Mouse (Mus musculus) limb, embryonic 12.5 days (tissue): Measurements from ENCODE around the gene Dlg1. TPM values are rescaled to one million over a fixed set of nuclear protein-coding genes. Genes with fewer than 3 reads are reported as not detected.

Experiments
- ATAC-seq: fragments of 200-750 bp; cut with Nextera tagmentation; 2 replicates; pipeline ENCODE4 v1.8.0; 2017; ENCODE audit warnings: low read depth, moderate TSS enrichment; ENCODE audit not compliant: insufficient number of reproducible peaks, insufficient read depth, low FRiP score, low TSS enrichment
- H3K27ac ChIP-seq: fragments of 300-500 bp; sonication (generic); 2 replicates; pipeline ENCODE4 v1.5.1; 2016; ENCODE audit warnings: mild to moderate bottlenecking, moderate library complexity
- H3K27me3 ChIP-seq: fragments of 300-500 bp; sonication (generic); 2 replicates; pipeline ENCODE4 v1.6.1; 2016; ENCODE audit warnings: mild to moderate bottlenecking, moderate library complexity
- H3K36me3 ChIP-seq: fragments of 300-500 bp; sonication (generic); 2 replicates; pipeline ENCODE4 v1.6.1; 2016; ENCODE audit warnings: mild to moderate bottlenecking, moderate library complexity
- H3K4me1 ChIP-seq: fragments of 300-500 bp; sonication (generic); replicated peaks from 2 replicates; pipeline ENCODE4 v1.6.1; 2016
- H3K4me2 ChIP-seq: fragments of 300-500 bp; sonication (generic); 2 replicates; pipeline ENCODE4 v1.6.1; 2016; ENCODE audit warnings: mild to moderate bottlenecking, moderate library complexity
- H3K4me3 ChIP-seq: fragments of 300-500 bp; sonication (generic); replicated peaks from 2 replicates; pipeline ENCODE4 v1.5.1; 2016; ENCODE audit warnings: mild to moderate bottlenecking
- H3K9ac ChIP-seq: fragments of 300-500 bp; sonication (generic); replicated peaks from 2 replicates; pipeline ENCODE4 v1.6.1; 2016; ENCODE audit warnings: mild to moderate bottlenecking, moderate library complexity
- H3K9me3 ChIP-seq: fragments of 300-500 bp; sonication (generic); 2 replicates; pipeline ENCODE4 v1.6.1; 2016; ENCODE audit warnings: mild to moderate bottlenecking, moderate library complexity
- WGBS: fragments of 180-500 bp; shearing (Covaris S2); methylation state at CpG from one replicate; pipeline ENCODE4 v1.1.7; 2016; 5-methylcytosine and 5-hydroxymethylcytosine counted together
- polyA plus RNA-seq: library from polyadenylated mRNA; unstranded; fragments of >200 nt; fragmentation: Nextera tagmentation; extraction: Ambion mirVana; gene quantifications from 2 replicates; pipeline ENCODE4 v1.2.1, GENCODE M21; 2016

Dlg1 gene
- polyA plus RNA-seq, 1 experiment from 2014 or later = 42.9 TPM

- H3K27ac ChIP-seq = no peak overlapping the region
- 73% methylated on average over 9 of the region's 9 CpGs for WGBS
- peaks cover 13% of the 10 kb centered on the region for H3K27me3 ChIP-seq
- no peaks in the 10 kb centered on the region for H3K9me3 ChIP-seq
- no peaks in the 10 kb centered on the region for H3K36me3 ChIP-seq
- ATAC-seq = no peak
- no peak overlapping the region for H3K4me3 ChIP-seq
- no peak overlapping the region for H3K9ac ChIP-seq
- H3K4me2 ChIP-seq = no peak overlapping the region
- peaks cover 23% of the 10 kb centered on the region for H3K4me1 ChIP-seq
Observed at GRCm38 (mm10) chr16:31882381-31882908, 219.2 kb downstream of the Dlg1 start.

- ATAC-seq = no peak
- WGBS = 64% methylated on average over 14 of the region's 14 CpGs
- H3K36me3 ChIP-seq = no peaks in the 10 kb centered on the region
- no peak overlapping the region for H3K9ac ChIP-seq
- peaks cover 13% of the 10 kb centered on the region for H3K27me3 ChIP-seq
- peak overlapping the region; percentile 37 for H3K4me2 ChIP-seq
- no peaks in the 10 kb centered on the region for H3K9me3 ChIP-seq
- H3K4me1 ChIP-seq = peaks cover 23% of the 10 kb centered on the region
- H3K27ac ChIP-seq = no peak overlapping the region
- no peak overlapping the region for H3K4me3 ChIP-seq
Observed at GRCm38 (mm10) chr16:31883302-31883701, 220.1 kb downstream of the Dlg1 start.

GRCm38 (mm10) chr16:31883902-31884301 is 220.7 kb downstream of the Dlg1 start:
- H3K27ac ChIP-seq = no peak overlapping the region
- ATAC-seq = 0 out of 2 replicates have a peak, but pooled peaks have one; percentile 32
- H3K27me3 ChIP-seq = peaks cover 13% of the 10 kb centered on the region
- H3K36me3 ChIP-seq = no peaks in the 10 kb centered on the region
- H3K4me3 ChIP-seq = no peak overlapping the region
- peak overlapping the region; percentile 37 for H3K4me2 ChIP-seq
- 4% methylated on average over 6 of the region's 6 CpGs for WGBS
- peaks cover 20% of the 10 kb centered on the region for H3K4me1 ChIP-seq
- no peak overlapping the region for H3K9ac ChIP-seq
- H3K9me3 ChIP-seq = no peaks in the 10 kb centered on the region

GRCm38 (mm10) chr16:31890907-31891306 is 227.7 kb downstream of the Dlg1 start:
- no peaks in the 10 kb centered on the region for H3K36me3 ChIP-seq
- H3K4me2 ChIP-seq = no peak overlapping the region
- H3K9me3 ChIP-seq = no peaks in the 10 kb centered on the region
- no peak overlapping the region for H3K27ac ChIP-seq
- peaks cover under 1% of the 10 kb centered on the region; the same call in 1 of the 2 replicates for H3K27me3 ChIP-seq
- no peak for ATAC-seq
- 84% methylated on average over 7 of the region's 7 CpGs for WGBS
- no peaks in the 10 kb centered on the region for H3K4me1 ChIP-seq
- H3K9ac ChIP-seq = no peak overlapping the region
- H3K4me3 ChIP-seq = no peak overlapping the region

- 65% methylated on average over 5 of the region's 5 CpGs for WGBS
- Histone ChIP-seq H3K27me3 (no peaks in the 10 kb centered on the region; the same call in 1 of the 2 replicates), H3K27ac (no peak overlapping the region), H3K36me3 (no peaks in the 10 kb centered on the region), H3K9ac (no peak overlapping the region), H3K9me3 (no peaks in the 10 kb centered on the region), H3K4me2 (no peak overlapping the region), H3K4me1 (peaks cover 14% of the 10 kb centered on the region), H3K4me3 (no peak overlapping the region)
- ATAC-seq = no peak
Observed at GRCm38 (mm10) chr16:31893396-31894141, 230.3 kb downstream of the Dlg1 start.

- H3K9ac ChIP-seq = peak overlapping the region; percentile 52
- H3K4me1 ChIP-seq = peaks cover 14% of the 10 kb centered on the region
- H3K27ac ChIP-seq = 0 out of 2 replicates have a peak overlapping the region, but pooled peaks have one; percentile 35
- no peaks in the 10 kb centered on the region for H3K36me3 ChIP-seq
- WGBS = 10% methylated on average over 28 of the region's 29 CpGs
- 0 out of 2 replicates have a peak, but pooled peaks cover 9% of the 10 kb centered on the region for H3K9me3 ChIP-seq
- no peak for ATAC-seq
- H3K27me3 ChIP-seq = no peaks in the 10 kb centered on the region
- peak overlapping the region; percentile 61 for H3K4me2 ChIP-seq
- peak overlapping the region; percentile 29 for H3K4me3 ChIP-seq
Observed at GRCm38 (mm10) chr16:31896971-31897774, 233.9 kb downstream of the Dlg1 start.

- H3K27ac ChIP-seq = 0 out of 2 replicates have a peak overlapping the region, but pooled peaks have one; percentile 17
- H3K9ac ChIP-seq = no peak overlapping the region
- 83% methylated on average over 18 of the region's 18 CpGs for WGBS
- no peaks in the 10 kb centered on the region for H3K36me3 ChIP-seq
- peaks cover 14% of the 10 kb centered on the region for H3K4me1 ChIP-seq
- no peak overlapping the region for H3K4me2 ChIP-seq
- H3K4me3 ChIP-seq = no peak overlapping the region
- 0 out of 2 replicates have a peak, but pooled peaks cover 9% of the 10 kb centered on the region for H3K9me3 ChIP-seq
- H3K27me3 ChIP-seq = no peaks in the 10 kb centered on the region
- no peak for ATAC-seq
Observed at GRCm38 (mm10) chr16:31898546-31899326, 235.5 kb downstream of the Dlg1 start.

GRCm38 (mm10) chr16:31901886-31902285 is 238.6 kb downstream of the Dlg1 start:
- Histone ChIP-seq H3K9ac (no peak overlapping the region), H3K4me2 (no peak overlapping the region), H3K36me3 (no peaks in the 10 kb centered on the region), H3K27ac (no peak overlapping the region), H3K9me3 (0 out of 2 replicates have a peak, but pooled peaks cover 9% of the 10 kb centered on the region), H3K4me1 (peaks cover 24% of the 10 kb centered on the region), H3K27me3 (0 out of 2 replicates have a peak, but pooled peaks cover 5% of the 10 kb centered on the region), H3K4me3 (no peak overlapping the region)
- no peak for ATAC-seq
- WGBS = 72% methylated on average over 1 of the region's 1 CpGs

- H3K4me2 ChIP-seq = no peak overlapping the region
- no peak overlapping the region for H3K4me3 ChIP-seq
- no peak for ATAC-seq
- H3K27me3 ChIP-seq = 0 out of 2 replicates have a peak, but pooled peaks cover 5% of the 10 kb centered on the region
- 0 out of 2 replicates have a peak, but pooled peaks cover 9% of the 10 kb centered on the region for H3K9me3 ChIP-seq
- H3K9ac ChIP-seq = no peak overlapping the region
- no peak overlapping the region for H3K27ac ChIP-seq
- no peaks in the 10 kb centered on the region for H3K36me3 ChIP-seq
- 86% methylated on average over 8 of the region's 8 CpGs for WGBS
- H3K4me1 ChIP-seq = peaks cover 14% of the 10 kb centered on the region
Observed at GRCm38 (mm10) chr16:31903239-31903638, 240.0 kb downstream of the Dlg1 start.

- peaks cover 14% of the 10 kb centered on the region for H3K4me1 ChIP-seq
- H3K9me3 ChIP-seq = 0 out of 2 replicates have a peak, but pooled peaks cover under 1% of the 10 kb centered on the region
- 73% methylated on average over 4 of the region's 4 CpGs for WGBS
- no peak overlapping the region for H3K4me2 ChIP-seq
- no peak overlapping the region for H3K27ac ChIP-seq
- no peak overlapping the region for H3K9ac ChIP-seq
- 0 out of 2 replicates have a peak, but pooled peaks cover 5% of the 10 kb centered on the region for H3K27me3 ChIP-seq
- no peak for ATAC-seq
- no peaks in the 10 kb centered on the region for H3K36me3 ChIP-seq
- H3K4me3 ChIP-seq = no peak overlapping the region
Observed at GRCm38 (mm10) chr16:31905331-31905730, 242.1 kb downstream of the Dlg1 start.
